Mouse (Mus musculus) C2C12 (cell line): ENCODE measurements around the gene Fbxw11. TPM values are rescaled to one million over a fixed set of nuclear protein-coding genes. Genes with fewer than 3 reads are reported as not detected.

Experiments used
- H3K27me3 ChIP-seq: one replicate; pipeline ENCODE4 v1.6.1; 2011; ENCODE audit not compliant: control insufficient read depth, insufficient read depth, insufficient read length
- H3K36me3 ChIP-seq: one replicate; pipeline ENCODE4 v1.6.1; 2011; ENCODE audit not compliant: control insufficient read depth, insufficient read depth
- H3K4me3 ChIP-seq: one replicate; pipeline ENCODE4 v1.5.1; 2011; ENCODE audit warnings: mild to moderate bottlenecking, control low read depth; ENCODE audit not compliant: poor library complexity, insufficient read depth, severe bottlenecking
- H3K79me2 ChIP-seq: one replicate; pipeline ENCODE4 v1.6.1; 2011; ENCODE audit not compliant: control insufficient read depth, insufficient read depth
- H3K79me3 ChIP-seq: one replicate; pipeline ENCODE4 v1.6.1; 2011; ENCODE audit warnings: low read depth, control low read depth
- H3ac ChIP-seq: one replicate; pipeline ENCODE3; 2011; ENCODE audit warnings: low read depth; ENCODE audit not compliant: control insufficient read depth, insufficient read length
- CEBPB ChIP-seq: IDR thresholded peaks from one replicate; pipeline ENCODE4 v1.6.1; 2011; ENCODE audit warnings: low read depth, mild to moderate bottlenecking, control low read depth, moderate library complexity
- CTCF ChIP-seq: IDR thresholded peaks from one replicate; pipeline ENCODE4 v1.5.1; 2011; ENCODE audit not compliant: control insufficient read depth, insufficient read depth, insufficient read length
- FOSL1 ChIP-seq: IDR thresholded peaks from one replicate; pipeline ENCODE4 v1.8.0; 2011; ENCODE audit warnings: mild to moderate bottlenecking, low read length; ENCODE audit not compliant: poor library complexity, insufficient read depth, severe bottlenecking
- MAX ChIP-seq: IDR thresholded peaks from one replicate; pipeline ENCODE4 v1.6.1; 2011; ENCODE audit warnings: mild to moderate bottlenecking, control low read depth
- MYOD1 ChIP-seq: IDR thresholded peaks from one replicate; pipeline ENCODE4 v1.6.1; 2011; ENCODE audit warnings: low read depth; ENCODE audit not compliant: control insufficient read depth, insufficient read length
- MYOG ChIP-seq: IDR thresholded peaks from one replicate; pipeline ENCODE4 v1.6.1; 2011; ENCODE audit not compliant: control insufficient read depth, insufficient read length; ENCODE audit errors: extremely low read depth
- USF1 ChIP-seq: IDR thresholded peaks from one replicate; pipeline ENCODE4 v1.6.1; 2011; ENCODE audit warnings: low read depth, mild to moderate bottlenecking, control low read depth, moderate library complexity
- polyA plus RNA-seq: library from polyadenylated mRNA; unstranded; fragments of >200 nt; fragmentation: generic; extraction: Trizol; gene quantifications from one replicate; pipeline ENCODE4 v1.2.1, GENCODE M21; 2012; ENCODE audit warnings: missing spikeins

The Fbxw11 gene
- polyA plus RNA-seq, 1 experiment, result 38.8 TPM

DNA sequence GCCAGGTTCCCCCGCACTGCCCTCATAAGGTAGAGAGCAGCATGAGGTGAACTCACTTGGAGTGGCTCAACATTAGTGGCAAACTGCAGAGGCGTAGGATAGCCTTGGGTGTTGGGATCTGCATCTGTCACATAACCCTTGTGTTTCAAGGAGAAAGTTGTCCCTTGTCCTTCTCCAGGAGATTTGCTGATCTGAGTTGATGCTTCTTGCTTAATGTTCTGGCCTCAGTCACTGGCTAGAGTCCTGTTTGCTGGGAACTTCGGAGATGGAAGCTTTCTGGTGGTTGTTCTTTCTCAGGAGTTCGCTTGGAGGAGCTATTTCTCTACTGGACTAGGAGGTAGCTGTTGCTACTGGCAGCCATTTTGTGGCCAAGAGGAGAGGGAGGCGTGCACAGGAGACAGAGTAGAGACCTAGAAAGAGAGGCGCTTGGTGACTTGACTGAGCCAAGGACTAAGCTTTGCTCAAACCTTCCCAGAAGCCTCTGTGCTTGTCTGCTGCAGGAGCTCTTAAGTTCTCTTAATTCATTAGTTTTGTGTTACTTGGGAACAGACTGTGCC lies 143.1 kb downstream of the Fbxw11 start:
- H3K4me3 ChIP-seq, result no peak overlapping the region
- peaks cover 20% of the 10 kb centered on the region for H3K27me3 ChIP-seq
- TF ChIP-seq MAX, result no peak
- TF ChIP-seq CTCF, result no peak
- no peak for TF ChIP-seq FOSL1
- no peak for TF ChIP-seq USF1
- H3K79me3 ChIP-seq, result no peaks in the 10 kb centered on the region
- H3K79me2 ChIP-seq, result no peaks in the 10 kb centered on the region
- no peak overlapping the region for H3ac ChIP-seq
- no peaks in the 10 kb centered on the region for H3K36me3 ChIP-seq

DNA sequence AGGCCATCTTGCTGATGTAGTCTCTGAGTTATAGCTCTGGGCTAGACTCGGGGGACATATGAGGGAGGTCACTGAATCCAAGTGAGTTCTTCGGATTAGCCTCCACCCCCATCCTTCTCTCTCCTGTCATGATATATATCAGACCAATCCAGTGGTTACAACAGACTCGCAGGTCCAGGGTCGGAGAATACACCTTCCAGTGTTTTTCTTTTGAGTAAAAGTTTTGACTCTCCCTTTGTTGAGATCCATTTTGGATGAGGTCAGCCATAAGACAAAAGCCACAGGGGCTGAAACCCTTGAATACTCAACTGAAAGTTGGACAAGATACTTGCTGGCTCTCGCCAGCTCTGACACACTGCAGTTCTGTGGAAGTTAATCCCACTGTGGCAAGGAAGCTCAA lies 143.7 kb downstream of the Fbxw11 start:
- TF ChIP-seq USF1, result no peak
- TF ChIP-seq MYOD1, result no peak
- TF ChIP-seq MYOG, result no peak
- TF ChIP-seq CEBPB, result no peak
- no peak for TF ChIP-seq CTCF
- TF ChIP-seq MAX, result no peak
- no peak for TF ChIP-seq FOSL1
- peaks cover 20% of the 10 kb centered on the region for H3K27me3 ChIP-seq
- H3K79me2 ChIP-seq, result no peaks in the 10 kb centered on the region
- H3K36me3 ChIP-seq, result no peaks in the 10 kb centered on the region
- no peak overlapping the region for H3ac ChIP-seq
- H3K4me3 ChIP-seq, result no peak overlapping the region
- H3K79me3 ChIP-seq, result no peaks in the 10 kb centered on the region

DNA sequence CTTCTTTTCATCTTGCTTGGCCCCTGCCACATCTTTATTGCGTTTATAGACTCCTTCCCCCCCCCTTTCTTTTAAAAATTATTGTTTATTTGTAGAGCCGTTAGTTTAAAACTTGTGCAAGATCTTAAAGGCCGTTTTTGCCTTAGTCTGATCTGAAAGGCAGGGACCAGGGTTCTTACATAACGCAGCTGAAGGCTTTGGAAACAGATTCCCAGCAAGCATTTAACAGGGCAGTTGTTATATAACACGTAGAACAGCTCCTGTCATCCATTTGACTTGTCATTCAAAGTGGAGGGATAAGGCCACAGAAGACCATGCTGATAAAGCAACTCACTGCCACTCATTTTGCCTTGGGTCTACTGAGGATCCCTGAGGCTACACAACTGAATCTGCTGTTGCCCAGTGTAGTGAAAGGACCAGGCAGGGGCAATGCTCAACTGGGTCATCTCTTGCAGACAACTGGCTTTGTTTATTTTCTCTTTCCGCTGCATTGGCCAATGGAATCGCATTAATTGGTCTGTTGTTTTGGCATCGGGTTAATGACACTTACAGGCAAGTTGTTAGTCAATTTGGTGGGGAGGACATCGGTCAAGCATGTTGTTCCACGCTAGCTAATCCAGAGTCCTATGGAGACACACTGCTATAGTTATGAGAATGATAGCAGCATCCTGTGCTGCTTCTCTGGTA lies 152.4 kb downstream of the Fbxw11 start:
- no peak overlapping the region for H3K4me3 ChIP-seq
- TF ChIP-seq MYOD1, result no peak
- TF ChIP-seq CEBPB, result no peak
- no peak for TF ChIP-seq MYOG
- TF ChIP-seq CTCF, result no peak
- TF ChIP-seq MAX, result no peak
- no peak for TF ChIP-seq FOSL1
- TF ChIP-seq USF1, result no peak
- no peak overlapping the region for H3ac ChIP-seq
- no peaks in the 10 kb centered on the region for H3K79me2 ChIP-seq
- no peaks in the 10 kb centered on the region for H3K36me3 ChIP-seq
- no peaks in the 10 kb centered on the region for H3K79me3 ChIP-seq
- H3K27me3 ChIP-seq, result peaks cover 35% of the 10 kb centered on the region

Other genes with a start within 250 kb of the Fbxw11 start
- 14.3 TPM for gene Ubtd2, start 187.4 kb upstream of the Fbxw11 start, polyA plus RNA-seq
- gene Efcab9, start 110.6 kb upstream of the Fbxw11 start, polyA plus RNA-seq, result 0.14 TPM
- gene Stk10, start 109.4 kb upstream of the Fbxw11 start, polyA plus RNA-seq, result 8.2 TPM
- not detected for gene Smim23, start 181.9 kb downstream of the Fbxw11 start, polyA plus RNA-seq